Mouse (Mus musculus): ENCODE results near the gene Vmn1r208. TPM values are rescaled to one million over a fixed set of nuclear protein-coding genes. Genes with fewer than 3 reads are reported as not detected.
"Not testable (repeated sequence)": the region's sequence is repeated elsewhere in the genome, so short reads cannot be mapped to it uniquely, and the experiment has no call there.

The Vmn1r208 gene
- not detected in 2 replicates for polyA plus RNA-seq (2014; fragmentation: Nextera tagmentation; extraction: Ambion mirVana)

DNA sequence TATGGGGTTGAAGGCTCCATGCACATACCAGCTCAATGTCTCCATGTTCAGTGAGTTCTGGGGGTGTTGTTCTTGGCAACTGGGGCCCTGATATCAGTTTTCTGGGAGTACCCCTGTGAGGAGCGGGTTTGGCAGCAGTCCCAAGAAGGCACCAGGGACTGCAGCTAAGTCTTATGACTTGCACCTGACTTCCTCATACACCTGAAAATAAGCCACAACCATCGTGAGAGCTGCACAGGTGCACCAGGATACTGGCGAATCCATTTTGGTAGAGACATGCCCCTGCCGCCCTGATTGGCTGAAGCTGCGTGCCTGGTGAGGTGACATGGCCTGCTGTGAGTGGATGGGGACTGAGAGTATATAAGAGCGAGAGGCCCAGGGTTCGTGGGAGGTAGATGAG is at the start of gene Vmn1r208:
Gene Vmn1r208, minus strand, starts transcription at position 101 of the 400 bp plus-strand sequence.
- H3K9me3 ChIP-seq (ENCODE audit: control insufficient read depth, low read length); H3K4me2 ChIP-seq (ENCODE audit: low read depth, severe bottlenecking); H3K4me3 ChIP-seq (ENCODE audit: low read depth, low read length); H3K9ac ChIP-seq (ENCODE audit: low read length); DNase-seq (ENCODE audit: low spot score); ATAC-seq (ENCODE audit: insufficient number of reproducible peaks, low FRiP score, low TSS enrichment, low read depth); H3K36me3 ChIP-seq (ENCODE audit: control insufficient read depth, insufficient read depth, low read length); H3K4me1 ChIP-seq (ENCODE audit: control insufficient read depth, insufficient read depth, low read length); H3K27me3 ChIP-seq (ENCODE audit: control insufficient read depth, insufficient read depth, low read length); H3K27ac ChIP-seq (replicated peaks; ENCODE audit: low read depth, low read length): not testable (repeated sequence)
- no CpG with 5 or more reads among the region's 7 CpGs for WGBS

DNA sequence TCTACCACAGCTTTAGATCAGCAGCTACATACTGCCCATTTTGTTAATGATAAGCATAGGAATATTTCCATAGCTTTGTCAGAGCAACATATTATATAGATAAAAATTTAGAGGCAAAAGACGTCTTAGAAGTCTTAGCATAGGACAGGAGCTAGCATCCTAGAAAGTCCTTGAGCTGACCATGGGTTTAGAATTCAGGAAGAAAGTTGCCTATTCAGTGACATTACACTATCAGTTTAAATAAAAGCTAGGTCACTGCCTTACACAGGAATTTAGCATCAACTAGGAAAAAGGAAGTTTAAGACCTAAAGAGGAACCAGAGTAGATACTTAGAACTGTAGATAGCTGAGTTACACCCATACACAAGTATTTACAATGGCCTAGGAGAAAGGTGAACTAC is 44.4 kb upstream of the Vmn1r208 start:
- H3K4me3 ChIP-seq (ENCODE audit: low read depth, low read length); H3K4me2 ChIP-seq (ENCODE audit: low read depth, severe bottlenecking); ATAC-seq (ENCODE audit: insufficient number of reproducible peaks, low FRiP score, low TSS enrichment, low read depth); H3K9ac ChIP-seq (ENCODE audit: low read length); H3K4me1 ChIP-seq (ENCODE audit: control insufficient read depth, insufficient read depth, low read length); H3K27me3 ChIP-seq (ENCODE audit: control insufficient read depth, insufficient read depth, low read length); H3K27ac ChIP-seq (replicated peaks; ENCODE audit: low read depth, low read length); DNase-seq (ENCODE audit: low spot score); H3K9me3 ChIP-seq (ENCODE audit: control insufficient read depth, low read length); H3K36me3 ChIP-seq (ENCODE audit: control insufficient read depth, insufficient read depth, low read length): not testable (repeated sequence)
- 83% methylated on average over 1 of the region's 1 CpGs for WGBS

DNA sequence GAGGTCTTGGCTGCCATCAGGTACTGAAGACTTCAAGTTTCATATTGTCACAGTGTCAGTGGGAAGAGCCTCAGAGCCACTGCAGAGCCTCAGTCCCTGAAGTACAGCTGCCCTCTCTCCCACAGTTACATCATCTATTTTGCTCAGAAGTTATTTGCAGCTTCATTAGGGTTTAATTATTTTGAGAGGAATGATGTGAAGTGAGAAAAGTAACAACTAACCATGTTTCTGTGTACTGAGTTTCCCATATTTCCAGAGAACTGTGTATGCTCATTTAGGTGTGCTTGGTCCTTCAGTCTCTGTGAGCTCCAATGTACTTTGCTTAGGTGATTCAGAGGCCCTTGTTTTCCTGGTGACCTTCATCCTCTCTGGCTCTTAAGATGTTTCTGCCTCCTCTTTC is 32.4 kb upstream of the Vmn1r208 start, which contains the start of gene Vmn1r209:
Gene Vmn1r209, minus strand, starts transcription at position 101 of the 400 bp plus-strand sequence.
- not testable (repeated sequence) for H3K4me1 ChIP-seq (ENCODE audit: control insufficient read depth, insufficient read depth, low read length); H3K4me3 ChIP-seq (ENCODE audit: low read depth, low read length); H3K9ac ChIP-seq (ENCODE audit: low read length); DNase-seq (ENCODE audit: low spot score); H3K9me3 ChIP-seq (ENCODE audit: control insufficient read depth, low read length); H3K4me2 ChIP-seq (ENCODE audit: low read depth, severe bottlenecking); ATAC-seq (ENCODE audit: insufficient number of reproducible peaks, low FRiP score, low TSS enrichment, low read depth); H3K27ac ChIP-seq (replicated peaks; ENCODE audit: low read depth, low read length); H3K36me3 ChIP-seq (ENCODE audit: control insufficient read depth, insufficient read depth, low read length); H3K27me3 ChIP-seq (ENCODE audit: control insufficient read depth, insufficient read depth, low read length)

DNA sequence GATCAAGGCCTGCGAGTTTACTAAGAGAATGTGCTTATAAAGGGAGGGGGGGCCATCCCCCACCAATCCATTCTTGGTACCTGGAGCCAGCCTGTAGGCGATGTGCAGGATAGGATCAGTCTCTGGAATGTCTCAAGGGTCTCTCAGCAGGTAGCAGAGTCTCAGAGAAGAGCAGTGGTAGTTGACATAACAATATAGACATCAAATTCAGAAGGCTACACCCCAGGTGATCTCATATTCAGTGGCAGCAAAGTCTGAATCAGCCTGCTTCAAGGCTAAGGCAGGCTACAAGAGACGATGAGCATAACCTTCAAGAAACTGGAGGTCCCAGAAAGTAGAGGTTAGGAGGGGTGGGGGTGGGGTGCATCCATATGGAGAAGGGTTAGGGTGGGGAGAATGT is 10.9 kb upstream of the Vmn1r208 start:
- H3K9me3 ChIP-seq (ENCODE audit: control insufficient read depth, low read length); H3K4me1 ChIP-seq (ENCODE audit: control insufficient read depth, insufficient read depth, low read length); DNase-seq (ENCODE audit: low spot score); H3K4me2 ChIP-seq (ENCODE audit: low read depth, severe bottlenecking); H3K36me3 ChIP-seq (ENCODE audit: control insufficient read depth, insufficient read depth, low read length); H3K9ac ChIP-seq (ENCODE audit: low read length); H3K27me3 ChIP-seq (ENCODE audit: control insufficient read depth, insufficient read depth, low read length); H3K4me3 ChIP-seq (ENCODE audit: low read depth, low read length); ATAC-seq (ENCODE audit: insufficient number of reproducible peaks, low FRiP score, low TSS enrichment, low read depth); H3K27ac ChIP-seq (replicated peaks; ENCODE audit: low read depth, low read length): not testable (repeated sequence)
- 82% methylated on average over 3 of the region's 3 CpGs for WGBS

DNA sequence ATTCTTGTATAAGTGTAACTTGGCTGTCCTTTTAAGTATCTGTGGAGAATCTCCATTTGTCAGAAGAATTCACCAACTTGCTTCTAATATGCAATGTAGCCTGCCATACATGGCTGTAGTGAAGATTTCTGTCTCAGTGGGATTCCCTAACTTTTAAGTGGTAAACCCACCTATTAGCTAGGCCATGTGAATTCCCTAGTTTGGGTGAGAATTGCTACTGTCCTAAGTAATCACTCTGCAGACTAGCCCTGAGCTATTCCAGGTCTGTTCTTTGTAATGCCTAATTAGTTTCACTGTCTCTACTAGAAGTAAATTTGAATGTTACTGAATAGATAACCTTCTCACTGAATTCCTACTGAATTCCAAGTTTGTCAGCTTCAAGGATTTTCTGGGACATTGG is 7.0 kb upstream of the Vmn1r208 start:
- H3K9ac ChIP-seq (ENCODE audit: low read length); ATAC-seq (ENCODE audit: insufficient number of reproducible peaks, low FRiP score, low TSS enrichment, low read depth); H3K9me3 ChIP-seq (ENCODE audit: control insufficient read depth, low read length); H3K4me1 ChIP-seq (ENCODE audit: control insufficient read depth, insufficient read depth, low read length); H3K27me3 ChIP-seq (ENCODE audit: control insufficient read depth, insufficient read depth, low read length); DNase-seq (ENCODE audit: low spot score); H3K27ac ChIP-seq (replicated peaks; ENCODE audit: low read depth, low read length); H3K36me3 ChIP-seq (ENCODE audit: control insufficient read depth, insufficient read depth, low read length); H3K4me3 ChIP-seq (ENCODE audit: low read depth, low read length); H3K4me2 ChIP-seq (ENCODE audit: low read depth, severe bottlenecking): not testable (repeated sequence)

DNA sequence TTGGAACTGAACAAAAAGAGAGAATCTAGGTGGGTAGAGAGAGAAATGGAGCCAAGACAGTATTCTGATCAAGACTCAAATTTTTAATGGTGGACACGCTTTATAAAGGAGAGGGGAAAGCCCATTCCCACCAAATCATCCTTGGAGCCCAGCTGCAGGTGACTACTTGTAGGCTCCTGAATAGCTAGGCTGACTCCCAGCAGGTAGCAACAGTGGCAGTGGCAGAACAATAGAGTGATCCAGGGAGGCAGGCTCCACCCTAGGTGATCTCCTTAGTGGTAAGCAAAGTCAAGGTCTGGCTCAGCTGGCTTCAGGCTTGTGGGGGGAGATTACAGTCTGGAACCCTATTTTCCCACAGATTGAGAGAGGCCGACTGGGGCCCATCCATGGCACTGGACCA is 5.6 kb downstream of the Vmn1r208 start:
- H3K27me3 ChIP-seq (ENCODE audit: control insufficient read depth, insufficient read depth, low read length); H3K36me3 ChIP-seq (ENCODE audit: control insufficient read depth, insufficient read depth, low read length); H3K9me3 ChIP-seq (ENCODE audit: control insufficient read depth, low read length); DNase-seq (ENCODE audit: low spot score); ATAC-seq (ENCODE audit: insufficient number of reproducible peaks, low FRiP score, low TSS enrichment, low read depth); H3K27ac ChIP-seq (replicated peaks; ENCODE audit: low read depth, low read length); H3K4me2 ChIP-seq (ENCODE audit: low read depth, severe bottlenecking); H3K4me3 ChIP-seq (ENCODE audit: low read depth, low read length); H3K9ac ChIP-seq (ENCODE audit: low read length); H3K4me1 ChIP-seq (ENCODE audit: control insufficient read depth, insufficient read depth, low read length): not testable (repeated sequence)
- 88% methylated on average over 1 of the region's 2 CpGs for WGBS

DNA sequence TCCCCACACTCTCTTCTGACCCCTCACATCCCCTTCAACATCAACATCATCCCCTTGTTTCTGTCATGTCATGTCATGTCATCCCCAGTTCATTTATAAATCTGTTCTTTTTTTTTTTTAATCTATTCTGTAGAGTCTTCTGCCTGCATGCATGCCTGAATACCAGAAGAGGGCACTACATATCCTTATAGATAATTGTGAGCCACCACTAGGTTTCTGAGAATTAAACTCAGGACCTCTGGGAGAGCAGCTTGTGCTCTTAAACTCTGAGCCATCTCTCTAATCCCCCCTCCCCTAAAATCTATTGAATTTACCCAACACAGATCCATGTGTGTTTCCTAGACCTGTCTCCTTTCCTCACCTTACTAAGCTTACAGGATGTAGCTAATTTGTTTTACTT is 29.7 kb downstream of the Vmn1r208 start:
- Histone ChIP-seq H3K4me2 (ENCODE audit: low read depth, severe bottlenecking) (no peak overlapping the region), H3K4me1 (ENCODE audit: control insufficient read depth, insufficient read depth, low read length) (no peaks in the 10 kb centered on the region), H3K27me3 (ENCODE audit: control insufficient read depth, insufficient read depth, low read length) (no peaks in the 10 kb centered on the region), H3K9ac (ENCODE audit: low read length) (no peak overlapping the region), H3K27ac (replicated peaks; ENCODE audit: low read depth, low read length) (no peak overlapping the region), H3K9me3 (ENCODE audit: control insufficient read depth, low read length) (no peaks in the 10 kb centered on the region), H3K36me3 (ENCODE audit: control insufficient read depth, insufficient read depth, low read length) (no peaks in the 10 kb centered on the region), H3K4me3 (ENCODE audit: low read depth, low read length) (no peak overlapping the region)
- no peak for ATAC-seq (ENCODE audit: insufficient number of reproducible peaks, low FRiP score, low TSS enrichment, low read depth)
- DNase-seq (ENCODE audit: low spot score) = no peak

DNA sequence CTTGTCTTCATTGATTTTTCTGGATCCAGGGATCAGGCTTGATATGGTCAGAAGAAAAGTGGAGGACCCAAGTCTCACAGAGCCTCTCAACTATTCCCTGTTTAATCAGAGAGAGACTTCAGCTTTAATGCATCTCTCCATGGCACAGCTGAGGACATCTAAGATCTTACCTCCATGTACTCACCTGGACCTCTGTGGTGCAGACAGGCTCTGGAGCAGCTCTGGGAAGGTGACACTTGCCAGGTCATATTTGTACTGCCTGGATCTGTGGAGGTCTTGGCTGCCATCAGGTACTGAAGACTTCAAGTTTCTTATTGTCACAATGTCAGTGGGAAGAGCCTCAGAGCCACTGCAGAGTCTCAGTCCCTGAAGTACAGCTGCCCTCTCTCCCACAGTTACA is 47.7 kb downstream of the Vmn1r208 start, which contains the start of gene Vmn1r207-ps:
Gene Vmn1r207-ps, minus strand, starts transcription at position 101 of the 400 bp plus-strand sequence.
- not testable (repeated sequence) for H3K9me3 ChIP-seq (ENCODE audit: control insufficient read depth, low read length); DNase-seq (ENCODE audit: low spot score); H3K36me3 ChIP-seq (ENCODE audit: control insufficient read depth, insufficient read depth, low read length); H3K4me2 ChIP-seq (ENCODE audit: low read depth, severe bottlenecking); H3K27ac ChIP-seq (replicated peaks; ENCODE audit: low read depth, low read length); H3K9ac ChIP-seq (ENCODE audit: low read length); H3K27me3 ChIP-seq (ENCODE audit: control insufficient read depth, insufficient read depth, low read length); H3K4me1 ChIP-seq (ENCODE audit: control insufficient read depth, insufficient read depth, low read length); ATAC-seq (ENCODE audit: insufficient number of reproducible peaks, low FRiP score, low TSS enrichment, low read depth); H3K4me3 ChIP-seq (ENCODE audit: low read depth, low read length)
